Mouse (Mus musculus) stomach, postnatal 0 days (tissue): ENCODE data around the gene Calr3. TPM values are rescaled to one million over a fixed set of nuclear protein-coding genes. Genes with fewer than 3 reads are reported as not detected.

Source experiments
- ATAC-seq: fragments of 200-750 bp; cut with Nextera tagmentation; 2 replicates; pipeline ENCODE4 v1.8.0; 2017; ENCODE audit not compliant: low FRiP score, low TSS enrichment
- DNase-seq: peaks from one replicate; pipeline ENCODE4 v3.0.0-alpha.2; 2016; ENCODE audit warnings: low spot score
- H3K27ac ChIP-seq: fragments of 300-500 bp; sonication (generic); replicated peaks from 2 replicates; pipeline ENCODE4 v1.5.1; 2014; ENCODE audit warnings: mild to moderate bottlenecking, control low read depth
- H3K27me3 ChIP-seq: fragments of 300-500 bp; sonication (generic); 2 replicates; pipeline ENCODE4 v1.6.1; 2014; ENCODE audit warnings: low read length; ENCODE audit not compliant: control insufficient read depth, insufficient read depth
- H3K36me3 ChIP-seq: fragments of 300-500 bp; sonication (generic); 2 replicates; pipeline ENCODE4 v1.6.1; 2014; ENCODE audit warnings: low read length, mixed read lengths; ENCODE audit not compliant: control insufficient read depth, insufficient read depth
- H3K4me1 ChIP-seq: fragments of 300-500 bp; sonication (generic); replicated peaks from 2 replicates; pipeline ENCODE4 v1.6.1; 2014; ENCODE audit warnings: antibody characterized with exemption; ENCODE audit not compliant: control insufficient read depth, insufficient read depth
- H3K4me2 ChIP-seq: fragments of 300-500 bp; sonication (generic); replicated peaks from 2 replicates; pipeline ENCODE4 v1.6.1; 2014; ENCODE audit warnings: low read depth, mild to moderate bottlenecking, control low read depth, moderate library complexity
- H3K4me3 ChIP-seq: fragments of 300-500 bp; sonication (generic); 2 replicates; pipeline ENCODE4 v1.5.1; 2014; ENCODE audit warnings: low read depth, low read length, control low read depth
- H3K9ac ChIP-seq: fragments of 300-500 bp; sonication (generic); 2 replicates; pipeline ENCODE4 v1.6.1; 2014; ENCODE audit warnings: mild to moderate bottlenecking, low read length, control low read depth, mixed read lengths
- H3K9me3 ChIP-seq: fragments of 300-500 bp; sonication (generic); 2 replicates; pipeline ENCODE4 v1.6.1; 2016; ENCODE audit warnings: low read length; ENCODE audit not compliant: control insufficient read depth
- CTCF ChIP-seq: IDR thresholded peaks from 2 replicates; pipeline ENCODE4 v1.5.1; 2016; ENCODE audit warnings: antibody characterized with exemption, low read depth, mild to moderate bottlenecking, moderate library complexity
- EP300 ChIP-seq: optimal IDR thresholded peaks from 2 replicates; pipeline ENCODE3; 2016; ENCODE audit warnings: antibody characterized with exemption
- WGBS: fragments of 180-500 bp; shearing (Covaris S2); extraction: QIAGEN DNeasy Blood & Tissue Kit; methylation state at CpG from one replicate; pipeline ENCODE4 v1.1.7; 2014; 5-methylcytosine and 5-hydroxymethylcytosine counted together
- polyA plus RNA-seq: library from polyadenylated mRNA; unstranded; fragments of >200 nt; fragmentation: Nextera tagmentation; extraction: Ambion mirVana; gene quantifications from 2 replicates; pipeline ENCODE4 v1.2.1, GENCODE M21; 2015

Gene Calr3
- polyA plus RNA-seq, 1 experiment from 2014 or later, result 5.4 TPM

- no peaks in the 10 kb centered on the region for H3K9me3 ChIP-seq
- H3K4me2 ChIP-seq, result no peak overlapping the region
- no peak overlapping the region for H3K27ac ChIP-seq
- WGBS, result 93% methylated on average over 2 of the region's 2 CpGs
- no peak for ATAC-seq
- TF ChIP-seq CTCF (0 out of 2 replicates have a peak, but pooled peaks have one; percentile 18), EP300 (no peak)
- H3K9ac ChIP-seq, result no peak overlapping the region
- no peaks in the 10 kb centered on the region for H3K4me1 ChIP-seq
- DNase-seq, result no peak
- H3K36me3 ChIP-seq, result peaks cover 14% of the 10 kb centered on the region; the same call in 1 of the 2 replicates
- H3K27me3 ChIP-seq, result no peaks in the 10 kb centered on the region
- no peak overlapping the region for H3K4me3 ChIP-seq
Observed at GRCm38 (mm10) chr8:72453904-72454303, 10.2 kb upstream of the Calr3 start.

- 0 out of 2 replicates have a peak overlapping the region, but pooled peaks have one; percentile 23 for H3K9ac ChIP-seq
- DNase-seq (no peak), ATAC-seq (no peak)
- H3K4me2 ChIP-seq, result no peak overlapping the region
- TF ChIP-seq CTCF (no peak), EP300 (no peak)
- no peaks in the 10 kb centered on the region for H3K27me3 ChIP-seq
- H3K4me3 ChIP-seq, result no peak overlapping the region
- H3K4me1 ChIP-seq, result no peaks in the 10 kb centered on the region
- peaks cover 14% of the 10 kb centered on the region; the same call in 1 of the 2 replicates for H3K36me3 ChIP-seq
- no peaks in the 10 kb centered on the region for H3K9me3 ChIP-seq
- no peak overlapping the region for H3K27ac ChIP-seq
- 61% methylated on average over 8 of the region's 8 CpGs for WGBS
Observed at GRCm38 (mm10) chr8:72451516-72451915, 7.8 kb upstream of the Calr3 start.

GRCm38 (mm10) chr8:72445071-72445470 lies 1.4 kb upstream of the Calr3 start:
- peaks cover 4% of the 10 kb centered on the region; the same call in 1 of the 2 replicates for H3K36me3 ChIP-seq
- TF ChIP-seq CTCF, result no peak
- no peak for TF ChIP-seq EP300
- H3K9ac ChIP-seq, result no peak overlapping the region
- H3K4me1 ChIP-seq, result no peaks in the 10 kb centered on the region
- no peak overlapping the region for H3K4me3 ChIP-seq
- no peak for DNase-seq
- no peaks in the 10 kb centered on the region for H3K27me3 ChIP-seq
- WGBS, result 93% methylated on average over 6 of the region's 6 CpGs
- no peak overlapping the region for H3K4me2 ChIP-seq
- H3K27ac ChIP-seq, result no peak overlapping the region
- no peaks in the 10 kb centered on the region for H3K9me3 ChIP-seq
- no peak for ATAC-seq

- no peak for DNase-seq
- H3K4me1 ChIP-seq, result no peaks in the 10 kb centered on the region
- H3K36me3 ChIP-seq, result no peaks in the 10 kb centered on the region
- peak overlapping the region; percentile 50 for H3K4me2 ChIP-seq
- H3K27me3 ChIP-seq, result no peaks in the 10 kb centered on the region
- TF ChIP-seq EP300 (no peak), CTCF (no peak)
- 32% methylated on average over 6 of the region's 6 CpGs for WGBS
- H3K27ac ChIP-seq, result 0 out of 2 replicates have a peak overlapping the region, but pooled peaks have one; percentile 63
- peak; percentile 39; the same call in 1 of the 2 replicates for ATAC-seq
- peak overlapping the region; percentile 56 for H3K9ac ChIP-seq
- H3K9me3 ChIP-seq, result no peaks in the 10 kb centered on the region
- peak overlapping the region; percentile 31 for H3K4me3 ChIP-seq
Observed at GRCm38 (mm10) chr8:72443994-72444350, 302 bp upstream of the Calr3 start.

- H3K4me1 ChIP-seq, result no peaks in the 10 kb centered on the region
- H3K36me3 ChIP-seq, result no peaks in the 10 kb centered on the region
- no peak overlapping the region for H3K4me3 ChIP-seq
- DNase-seq, result peak; percentile 75
- no peak for TF ChIP-seq CTCF
- TF ChIP-seq EP300, result no peak
- WGBS, result 62% methylated on average over 8 of the region's 8 CpGs
- H3K27me3 ChIP-seq, result no peaks in the 10 kb centered on the region
- no peaks in the 10 kb centered on the region for H3K9me3 ChIP-seq
- H3K4me2 ChIP-seq, result no peak overlapping the region
- H3K27ac ChIP-seq, result peak overlapping the region; percentile 24; the same call in 1 of the 2 replicates
- peak; percentile 93 for ATAC-seq
- no peak overlapping the region for H3K9ac ChIP-seq
Observed at GRCm38 (mm10) chr8:72438248-72439015, 5.2 kb downstream of the Calr3 start.

GRCm38 (mm10) chr8:72434952-72435351 lies 8.7 kb downstream of the Calr3 start:
- H3K9me3 ChIP-seq, result no peaks in the 10 kb centered on the region
- H3K27ac ChIP-seq, result no peak overlapping the region
- H3K4me3 ChIP-seq, result no peak overlapping the region
- no peak for TF ChIP-seq CTCF
- TF ChIP-seq EP300, result no peak
- no peak overlapping the region for H3K9ac ChIP-seq
- peak; percentile 62; the same call in 1 of the 2 replicates for ATAC-seq
- no peak overlapping the region for H3K4me2 ChIP-seq
- no peaks in the 10 kb centered on the region for H3K4me1 ChIP-seq
- no peaks in the 10 kb centered on the region for H3K27me3 ChIP-seq
- 18% methylated on average over 2 of the region's 2 CpGs for WGBS
- peak; percentile 77 for DNase-seq
- no peaks in the 10 kb centered on the region for H3K36me3 ChIP-seq
